Mouse (Mus musculus): Measurements from ENCODE around the gene Prpf39. TPM values are rescaled to one million over a fixed set of nuclear protein-coding genes. Genes with fewer than 3 reads are reported as not detected.

Prpf39 gene
- total RNA-seq (2021), result 10 to 100 TPM; 40.9 to 52.1 TPM

- DNase-seq, result peak; percentile 89
Observed at GRCm38 (mm10) chr12:65036190-65036870, at the start of gene Prpf39. TSS of gene Prpf39 (plus strand) at chr12:65036333.

GRCm38 (mm10) chr12:65007725-65008124 lies 28.4 kb upstream of the Prpf39 start:
- DNase-seq, result no peak

- DNase-seq, result no peak
Observed at GRCm38 (mm10) chr12:65022842-65023241, 13.3 kb upstream of the Prpf39 start.

GRCm38 (mm10) chr12:65035839-65036189 lies 319 bp upstream of the Prpf39 start:
- no peak for DNase-seq

- DNase-seq, result no peak
Observed at GRCm38 (mm10) chr12:65036892-65037545, 886 bp downstream of the Prpf39 start.

GRCm38 (mm10) chr12:65037546-65037937 lies 1.4 kb downstream of the Prpf39 start:
- DNase-seq, result no peak

- DNase-seq, result no peak
Observed at GRCm38 (mm10) chr12:65048799-65049198, 12.7 kb downstream of the Prpf39 start.

- no peak for DNase-seq
Observed at GRCm38 (mm10) chr12:65058203-65058602, 22.1 kb downstream of the Prpf39 start.

GRCm38 (mm10) chr12:65061082-65061481 lies 24.9 kb downstream of the Prpf39 start:
- DNase-seq, result no peak

- no peak for DNase-seq
Observed at GRCm38 (mm10) chr12:65065241-65065640, 29.1 kb downstream of the Prpf39 start.

- no peak for DNase-seq
Observed at GRCm38 (mm10) chr12:65066234-65066633, 30.1 kb downstream of the Prpf39 start.

- DNase-seq, result no peak
Observed at GRCm38 (mm10) chr12:65068409-65068808, 32.3 kb downstream of the Prpf39 start.

- DNase-seq, result no peak
Observed at GRCm38 (mm10) chr12:65072911-65073610, 36.9 kb downstream of the Prpf39 start.

GRCm38 (mm10) chr12:65073611-65074178 lies 37.6 kb downstream of the Prpf39 start, which contains the start of gene Fkbp3:
TSS of gene Fkbp3 (minus strand) at chr12:65074007.
- peak; percentile 97 for DNase-seq

- no peak for DNase-seq
Observed at GRCm38 (mm10) chr12:65074651-65075050, 38.5 kb downstream of the Prpf39 start.

- peak; percentile 90 to 91 for DNase-seq
Observed at GRCm38 (mm10) chr12:65075085-65075732, 39.1 kb downstream of the Prpf39 start, which contains the start of gene Fancm. TSS of gene Fancm (plus strand) at chr12:65075603.

- DNase-seq, result no peak
Observed at GRCm38 (mm10) chr12:65075733-65076310, 39.7 kb downstream of the Prpf39 start.

- no peak for DNase-seq
Observed at GRCm38 (mm10) chr12:65076906-65077305, 40.8 kb downstream of the Prpf39 start.

- no peak for DNase-seq
Observed at GRCm38 (mm10) chr12:65108746-65109145, 72.6 kb downstream of the Prpf39 start.

GRCm38 (mm10) chr12:65111503-65111902 lies 75.4 kb downstream of the Prpf39 start:
- no peak for DNase-seq

GRCm38 (mm10) chr12:65112811-65113210 lies 76.7 kb downstream of the Prpf39 start:
- no peak for DNase-seq

All from layer of hippocampus, postnatal 36 days (tissue).